Mouse (Mus musculus) heart, postnatal 14 days (tissue): ENCODE measurements around the gene Lgr4. TPM values are rescaled to one million over a fixed set of nuclear protein-coding genes. Genes with fewer than 3 reads are reported as not detected.

ENCODE experiments used
- DNase-seq, 2 experiments: peaks; one replicate each; pipeline ENCODE4 v3.0.0; 2021 to 2022
- intact Hi-C: fragments of 180-260 bp; cut with DNase I; formaldehyde crosslinking; loops from one replicate; pipeline ENCODE4 v1.15.1; 2025
- total RNA-seq, 2 experiments: library from RNA; stranded (reverse); gene quantifications; 2 replicates each; pipeline ENCODE4 v1.2.3; 2021

Gene Lgr4
- total RNA-seq, 2 experiments from 2014 or later = 28.0 to 29.2 TPM

GRCm38 (mm10) chr2:109969926-109970532 is 52.6 kb downstream of the Lgr4 start:
- intact Hi-C loops = no loop called here
- DNase-seq = no peak

DNA sequence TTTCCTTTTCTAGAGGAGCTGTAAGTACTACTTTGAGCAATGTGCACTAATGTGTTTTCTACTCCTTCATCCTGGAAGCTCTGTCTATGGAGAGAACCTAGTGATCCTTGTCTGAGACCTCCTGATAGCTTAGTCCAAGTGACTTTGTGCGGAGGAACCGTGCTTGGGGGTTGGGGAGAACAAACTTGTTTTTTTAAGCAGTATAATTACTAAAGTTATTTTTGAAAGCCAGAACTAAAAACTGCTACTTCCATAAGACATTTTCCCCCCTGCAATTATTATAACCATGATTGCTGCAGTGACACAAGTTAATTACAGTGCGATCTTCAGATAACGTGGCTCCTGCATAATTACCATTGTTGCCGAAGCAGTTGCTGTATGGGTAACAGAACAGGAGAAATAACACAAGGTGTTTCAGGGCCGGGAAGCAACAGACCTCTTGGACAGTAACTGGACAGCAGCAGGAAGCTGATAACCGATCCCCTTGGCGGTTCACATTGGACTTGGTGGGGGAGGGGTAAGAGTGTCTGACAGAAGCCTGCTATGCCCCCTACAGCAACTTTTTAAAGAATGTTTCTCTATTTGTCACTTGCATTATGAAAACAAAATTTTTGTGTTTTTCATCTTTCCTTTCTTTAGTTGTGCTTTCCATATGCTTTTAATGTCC is 53.4 kb downstream of the Lgr4 start:
- intact Hi-C loops = no loop called here
- peak in 1 of 2 experiments; percentile 36 for DNase-seq

DNA sequence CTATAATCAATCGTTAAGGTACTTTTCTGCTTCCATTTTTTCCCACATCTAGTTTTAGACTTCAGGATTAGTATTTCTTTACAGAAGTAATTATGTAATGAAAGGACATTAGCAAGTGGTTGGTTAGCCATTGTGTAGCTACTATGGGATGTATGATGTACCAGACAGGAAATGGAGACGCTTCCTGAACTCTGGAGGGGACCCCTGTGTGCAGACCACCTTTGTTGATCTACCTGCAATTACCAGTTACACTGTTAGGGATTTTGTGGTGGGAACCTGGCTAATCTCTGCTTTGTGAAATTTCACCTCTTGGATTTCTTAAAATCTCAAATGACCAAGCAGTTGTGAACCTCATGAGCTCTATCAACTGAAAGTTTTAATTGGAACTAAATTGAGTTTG is 54.9 kb downstream of the Lgr4 start:
- intact Hi-C loops = no loop called here
- DNase-seq = no peak

GRCm38 (mm10) chr2:109972922-109973321 is 55.5 kb downstream of the Lgr4 start:
- DNase-seq = no peak
- intact Hi-C loops = no loop called here

DNA sequence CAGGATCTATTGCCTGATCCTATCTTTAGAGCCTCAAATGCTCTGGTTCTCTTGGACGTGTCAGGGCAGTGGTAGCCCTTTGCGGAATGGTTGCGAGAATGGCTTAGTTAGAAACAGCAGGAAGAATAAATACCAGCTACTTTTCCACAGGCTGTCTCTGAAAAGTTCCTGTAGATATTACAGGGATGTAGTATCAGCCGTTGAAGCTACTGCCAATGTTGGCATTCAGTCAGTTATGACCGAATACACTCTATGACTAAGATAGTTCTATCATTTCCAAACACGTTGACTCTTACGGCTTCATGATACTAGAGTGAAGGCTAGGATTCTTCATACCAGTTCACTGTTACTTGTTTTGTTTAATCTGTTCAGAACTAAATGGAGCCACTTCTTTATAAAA is 57.4 kb downstream of the Lgr4 start:
- intact Hi-C loops = no loop called here
- DNase-seq = no peak

GRCm38 (mm10) chr2:109976181-109976580 is 58.7 kb downstream of the Lgr4 start:
- DNase-seq = no peak
- intact Hi-C loops = no loop called here

DNA sequence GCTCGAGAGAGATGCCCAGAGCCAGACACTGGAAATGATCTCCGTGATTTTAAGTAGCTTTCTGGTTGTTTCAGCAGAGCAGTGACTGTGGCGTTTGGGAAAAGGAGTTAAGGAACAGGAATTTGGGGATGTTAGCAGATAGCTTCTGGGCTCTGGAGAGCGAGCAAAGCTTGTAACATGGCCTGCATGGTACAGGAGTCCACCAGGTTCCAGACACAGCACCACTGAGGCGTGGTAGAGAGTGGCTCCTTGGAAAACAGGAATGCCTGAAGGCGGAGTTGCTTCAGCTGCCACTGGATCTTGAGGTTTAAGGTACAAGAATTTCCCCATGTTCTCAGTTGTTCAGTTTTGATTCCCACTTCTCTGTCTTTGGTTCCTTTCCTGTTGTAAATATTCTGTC is 59.9 kb downstream of the Lgr4 start:
- intact Hi-C loops = no loop called here
- no peak for DNase-seq

GRCm38 (mm10) chr2:109979209-109979608 is 61.8 kb downstream of the Lgr4 start:
- intact Hi-C loops = no loop called here
- DNase-seq = peak; percentile 45 to 65

- DNase-seq = no peak
- intact Hi-C loops = no loop called here
Measured at GRCm38 (mm10) chr2:109983435-109983834, 66.0 kb downstream of the Lgr4 start.

GRCm38 (mm10) chr2:109984930-109985329 is 67.5 kb downstream of the Lgr4 start:
- no peak for DNase-seq
- intact Hi-C loops = no loop called here

- intact Hi-C loops = no loop called here
- no peak for DNase-seq
Measured at GRCm38 (mm10) chr2:109985560-109985959, 68.1 kb downstream of the Lgr4 start.

DNA sequence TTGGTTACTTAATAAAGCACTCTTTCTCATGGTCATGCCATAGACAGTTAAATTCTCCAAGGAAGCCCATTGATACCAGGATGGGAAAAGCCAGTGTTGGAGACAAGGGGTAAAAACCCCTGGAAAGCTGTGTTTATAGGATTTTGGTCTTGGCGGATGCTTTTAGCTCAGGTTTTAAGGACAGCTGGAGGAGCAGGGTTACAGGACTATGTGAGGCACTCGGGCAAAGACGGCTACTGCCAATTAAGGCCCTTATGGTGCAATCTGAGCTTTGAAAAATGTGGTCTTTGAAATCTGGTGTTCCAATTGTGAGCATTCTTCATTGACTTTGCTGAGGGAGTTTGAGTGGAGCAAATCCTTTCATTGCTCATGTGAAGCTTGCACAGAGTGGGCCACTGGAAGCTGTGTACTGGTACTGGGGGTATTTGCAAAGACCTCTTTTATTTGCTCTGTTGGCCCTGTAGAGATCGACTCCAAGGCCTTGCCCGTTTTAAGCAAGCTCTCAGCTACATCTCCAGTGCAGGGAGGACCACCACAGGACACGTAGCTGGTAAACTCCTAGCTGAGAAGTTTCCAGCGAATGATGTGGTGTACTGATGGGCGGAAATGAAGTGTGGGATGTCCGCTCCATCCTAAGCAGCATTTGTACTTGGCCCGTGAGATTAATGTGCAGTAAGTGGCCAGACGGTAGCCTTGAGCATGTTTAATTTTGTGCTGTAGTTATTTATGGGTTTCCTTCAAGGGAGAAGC is 68.8 kb downstream of the Lgr4 start:
- DNase-seq = no peak
- intact Hi-C loops = no loop called here

- DNase-seq = no peak
- intact Hi-C loops = no loop called here
Measured at GRCm38 (mm10) chr2:109987946-109988345, 70.5 kb downstream of the Lgr4 start.

DNA sequence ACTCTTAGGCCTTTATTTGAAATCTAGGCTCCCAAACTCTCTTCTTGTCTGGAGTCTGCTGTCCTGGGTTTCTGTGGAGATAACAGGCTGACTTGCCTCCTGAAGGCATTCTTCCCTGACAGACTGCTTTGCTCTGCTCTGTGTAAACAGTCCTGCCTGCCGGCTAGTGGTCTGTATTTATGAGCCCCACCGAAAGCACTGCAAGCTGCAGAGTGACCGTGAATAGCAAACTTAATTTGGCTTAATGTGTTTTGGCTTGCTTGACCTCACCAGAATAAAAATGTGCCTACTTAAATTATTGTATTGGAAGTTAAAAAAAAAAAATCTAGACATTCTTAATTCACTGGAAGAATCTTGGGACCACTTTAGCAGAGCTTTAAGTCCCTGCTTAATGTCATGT is 71.7 kb downstream of the Lgr4 start:
- intact Hi-C loops = no loop called here
- no peak for DNase-seq

- intact Hi-C loops = no loop called here
- no peak for DNase-seq
Measured at GRCm38 (mm10) chr2:109989679-109990473, 72.4 kb downstream of the Lgr4 start.

GRCm38 (mm10) chr2:109991754-109992153 is 74.3 kb downstream of the Lgr4 start:
- intact Hi-C loops = no loop called here
- no peak for DNase-seq

DNA sequence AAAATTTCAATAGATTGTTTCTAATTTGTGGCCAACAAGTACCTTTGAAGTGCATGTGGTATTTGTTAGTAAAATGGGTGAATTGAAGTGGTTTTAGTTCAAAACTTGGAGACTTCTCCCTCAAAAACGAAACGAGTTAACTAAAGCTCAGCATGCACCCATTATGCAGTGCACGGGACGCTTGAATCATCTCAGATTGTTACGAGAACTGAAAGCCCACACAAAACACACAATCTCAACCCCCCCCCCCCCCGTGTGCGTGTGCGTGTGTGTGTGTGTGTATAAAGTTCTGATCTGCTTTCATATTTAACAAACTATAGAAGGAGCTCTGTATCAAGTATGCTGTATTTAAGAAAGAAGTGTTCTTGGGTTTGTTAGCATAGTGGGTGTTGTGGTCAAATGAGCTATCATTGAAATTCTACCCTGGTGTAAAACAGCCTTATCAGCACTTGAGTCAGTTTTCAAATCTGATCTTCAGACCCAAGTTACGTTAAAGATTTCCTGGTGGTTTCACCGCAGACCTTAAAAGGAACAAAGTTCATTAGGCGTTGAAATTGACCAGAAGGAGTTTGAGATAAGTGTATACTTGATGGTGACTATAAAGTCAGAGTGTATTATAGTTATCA is 75.1 kb downstream of the Lgr4 start:
- intact Hi-C loops = no loop called here
- no peak for DNase-seq

- intact Hi-C loops = no loop called here
Measured at GRCm38 (mm10) chr2:109993404-109993803, 76.0 kb downstream of the Lgr4 start.

DNA sequence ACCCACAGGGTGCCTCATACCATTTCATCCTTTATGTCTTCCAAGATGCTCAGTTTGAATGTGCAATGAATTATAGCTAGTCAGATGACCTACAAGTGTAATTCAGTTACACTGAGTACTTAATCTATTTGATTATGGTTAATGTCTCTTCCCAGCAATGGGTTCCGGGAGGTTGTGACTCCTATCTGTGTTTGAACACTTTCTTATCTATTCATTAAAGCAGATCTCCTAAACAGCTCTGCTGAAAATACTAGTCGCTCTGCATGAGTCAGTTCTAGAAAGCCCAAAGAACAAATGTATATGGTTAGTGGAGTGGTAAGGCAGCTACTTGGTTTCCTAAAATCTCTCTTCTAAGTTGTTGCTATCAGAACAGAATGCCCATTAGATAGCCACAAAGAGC is 77.6 kb downstream of the Lgr4 start:
- intact Hi-C loops = no loop called here
- DNase-seq = no peak

More at GRCm38 (mm10) chr2:109993404-109993803, 76.0 kb downstream of the Lgr4 start:
- no peak for DNase-seq

DNA sequence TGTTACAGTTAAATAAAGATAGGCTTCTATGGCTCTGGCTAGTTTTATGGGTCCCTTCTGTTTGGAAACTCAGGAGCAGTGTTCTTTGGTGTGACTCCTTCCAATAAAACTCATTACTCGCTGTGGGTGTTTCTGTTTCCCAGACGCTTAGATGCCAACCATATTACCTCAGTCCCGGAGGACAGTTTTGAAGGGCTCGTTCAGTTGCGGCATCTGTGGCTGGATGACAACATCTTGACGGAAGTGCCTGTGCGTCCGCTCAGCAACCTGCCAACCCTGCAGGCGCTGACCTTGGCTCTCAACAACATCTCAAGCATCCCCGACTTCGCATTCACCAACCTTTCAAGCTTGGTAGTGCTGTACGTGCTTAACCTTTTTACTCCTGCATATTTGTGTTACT is 79.0 kb downstream of the Lgr4 start:
- intact Hi-C loops = no loop called here
- peak in 1 of 2 experiments; percentile 33 for DNase-seq
